Mouse (Mus musculus): ENCODE data around the gene Ptprz1. TPM values are rescaled to one million over a fixed set of nuclear protein-coding genes. Genes with fewer than 3 reads are reported as not detected.

Ptprz1 gene
- polyA plus RNA-seq, 1 experiment from 2014 or later, result 63.2 TPM

DNA sequence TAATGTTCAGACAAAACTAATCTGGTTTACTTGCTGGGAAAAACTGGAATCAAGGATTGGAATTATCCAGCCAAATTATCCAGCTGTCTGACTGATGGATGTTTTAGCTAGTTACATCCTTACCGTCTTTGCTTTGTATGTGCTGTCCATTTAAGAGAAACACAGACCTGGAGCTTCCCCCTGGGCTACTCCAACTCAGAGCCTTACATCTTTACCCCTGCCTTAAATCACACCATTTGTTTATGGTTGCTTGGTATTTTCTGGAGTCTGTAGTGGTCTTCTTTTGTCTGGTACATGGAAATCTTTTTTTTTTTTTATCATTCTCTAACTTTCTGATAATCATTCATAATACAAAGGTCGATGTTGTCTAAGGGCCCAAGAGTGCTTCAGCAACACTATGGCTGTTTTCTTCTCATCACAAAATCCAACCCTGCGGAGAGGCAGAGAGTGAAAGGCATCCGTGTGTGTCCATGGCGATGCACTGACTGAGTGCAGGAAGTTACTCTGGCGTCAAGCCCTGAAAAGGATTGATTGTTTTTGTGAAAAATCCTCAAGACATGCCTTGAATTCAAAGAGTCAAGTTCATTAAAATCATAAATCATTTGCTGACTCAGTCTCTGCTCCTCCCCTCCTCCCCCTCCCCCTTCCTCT, 34.1 kb downstream of the Ptprz1 start:
- H3K9ac ChIP-seq (replicated peaks; ENCODE audit: low read depth, low read length), result no peak overlapping the region
- no peaks in the 10 kb centered on the region for H3K36me3 ChIP-seq (ENCODE audit: control insufficient read depth, insufficient read depth, low read length)
- peaks cover 6% of the 10 kb centered on the region; the same call in 1 of the 2 replicates for H3K4me1 ChIP-seq (ENCODE audit: control insufficient read depth, insufficient read depth, low read length)
- WGBS, result 8% methylated on average over 6 of the region's 6 CpGs
- H3K4me3 ChIP-seq (ENCODE audit: low read depth, low read length), result no peak overlapping the region
- H3K27ac ChIP-seq (ENCODE audit: low read depth, low read length), result no peak overlapping the region
- no peak overlapping the region for H3K4me2 ChIP-seq (ENCODE audit: low read depth, low read length)
- no peaks in the 10 kb centered on the region for H3K9me3 ChIP-seq (ENCODE audit: control insufficient read depth, low read length)
- H3K27me3 ChIP-seq (ENCODE audit: control insufficient read depth, insufficient read depth, low read length), result no peaks in the 10 kb centered on the region
- ATAC-seq (ENCODE audit: low read depth), result peak; percentile 71

DNA sequence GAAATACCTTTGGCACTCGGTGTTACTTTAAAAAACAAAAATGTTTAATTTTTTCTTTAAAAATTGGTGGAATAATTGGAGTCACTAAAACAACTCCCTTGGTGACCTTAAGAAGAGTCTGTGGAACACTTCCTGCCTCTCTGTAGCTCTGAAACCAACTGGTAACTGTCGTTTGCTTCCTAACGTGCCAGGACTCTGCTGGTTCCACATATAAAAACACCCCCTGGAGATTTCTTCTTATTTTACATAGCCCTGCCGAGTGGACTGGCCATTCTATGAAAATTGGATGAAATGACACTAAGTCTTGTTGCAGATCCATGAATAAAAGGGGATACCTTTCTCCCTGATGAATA, 34.6 kb downstream of the Ptprz1 start:
- no peak overlapping the region for H3K4me2 ChIP-seq (ENCODE audit: low read depth, low read length)
- ATAC-seq (ENCODE audit: low read depth), result peak; percentile 28; the same call in 1 of the 2 replicates

DNA sequence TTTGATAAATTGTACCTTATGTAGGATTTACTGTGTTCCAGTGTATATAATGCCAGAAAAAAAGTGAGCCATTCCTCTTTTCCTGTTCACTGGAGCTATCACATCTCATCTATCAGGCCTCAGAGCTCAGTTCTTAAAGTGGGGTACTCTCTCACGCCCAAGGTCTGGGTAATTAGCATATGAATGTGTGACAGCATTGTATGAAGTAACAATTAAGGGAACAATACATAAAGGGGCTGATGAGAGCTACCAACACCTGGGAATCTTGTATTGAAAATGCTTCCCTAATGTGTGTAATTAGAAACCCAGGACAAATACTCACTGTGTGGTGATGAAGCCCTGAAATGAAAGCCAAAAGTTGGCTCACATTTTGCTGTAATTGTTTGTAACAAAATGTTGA, 47.6 kb downstream of the Ptprz1 start:
- ATAC-seq (ENCODE audit: low read depth), result peak; percentile 44; the same call in 1 of the 2 replicates
- H3K4me2 ChIP-seq (ENCODE audit: low read depth, low read length), result no peak overlapping the region
- H3K27ac ChIP-seq (ENCODE audit: low read depth, low read length), result no peak overlapping the region
- 5% methylated on average over 1 of the region's 1 CpGs for WGBS
- no peak overlapping the region for H3K4me3 ChIP-seq (ENCODE audit: low read depth, low read length)
- H3K9me3 ChIP-seq (ENCODE audit: control insufficient read depth, low read length), result no peaks in the 10 kb centered on the region
- no peak overlapping the region for H3K9ac ChIP-seq (replicated peaks; ENCODE audit: low read depth, low read length)
- no peaks in the 10 kb centered on the region for H3K4me1 ChIP-seq (ENCODE audit: control insufficient read depth, insufficient read depth, low read length)
- no peaks in the 10 kb centered on the region for H3K27me3 ChIP-seq (ENCODE audit: control insufficient read depth, insufficient read depth, low read length)
- no peaks in the 10 kb centered on the region for H3K36me3 ChIP-seq (ENCODE audit: control insufficient read depth, insufficient read depth, low read length)

More for the DNA sequence above, 34.6 kb downstream of the Ptprz1 start:
- H3K27ac ChIP-seq (ENCODE audit: low read depth, low read length), result no peak overlapping the region; the same call in 1 of the 2 replicates
- peaks cover 6% of the 10 kb centered on the region; the same call in 1 of the 2 replicates for H3K4me1 ChIP-seq (ENCODE audit: control insufficient read depth, insufficient read depth, low read length)
- no peaks in the 10 kb centered on the region for H3K27me3 ChIP-seq (ENCODE audit: control insufficient read depth, insufficient read depth, low read length)
- H3K4me3 ChIP-seq (ENCODE audit: low read depth, low read length), result no peak overlapping the region
- no peak overlapping the region for H3K9ac ChIP-seq (replicated peaks; ENCODE audit: low read depth, low read length)
- WGBS, result 14% methylated on average over 4 of the region's 4 CpGs
- no peaks in the 10 kb centered on the region for H3K36me3 ChIP-seq (ENCODE audit: control insufficient read depth, insufficient read depth, low read length)
- no peaks in the 10 kb centered on the region for H3K9me3 ChIP-seq (ENCODE audit: control insufficient read depth, low read length)

GRCm38 (mm10) chr6:22932768-22933265, 57.5 kb downstream of the Ptprz1 start:
- 74% methylated on average over 2 of the region's 2 CpGs for WGBS
- no peak overlapping the region for H3K9ac ChIP-seq (replicated peaks; ENCODE audit: low read depth, low read length)

GRCm38 (mm10) chr6:22937126-22937525, 61.8 kb downstream of the Ptprz1 start:
- H3K4me3 ChIP-seq (ENCODE audit: low read depth, low read length), result no peak overlapping the region
- no peaks in the 10 kb centered on the region for H3K36me3 ChIP-seq (ENCODE audit: control insufficient read depth, insufficient read depth, low read length)
- H3K27ac ChIP-seq (ENCODE audit: low read depth, low read length), result no peak overlapping the region
- no peak overlapping the region for H3K4me2 ChIP-seq (ENCODE audit: low read depth, low read length)
- WGBS, result 47% methylated on average over 4 of the region's 4 CpGs
- H3K9me3 ChIP-seq (ENCODE audit: control insufficient read depth, low read length), result no peaks in the 10 kb centered on the region
- H3K9ac ChIP-seq (replicated peaks; ENCODE audit: low read depth, low read length), result no peak overlapping the region
- H3K4me1 ChIP-seq (ENCODE audit: control insufficient read depth, insufficient read depth, low read length), result peaks cover 3% of the 10 kb centered on the region; the same call in 1 of the 2 replicates
- H3K27me3 ChIP-seq (ENCODE audit: control insufficient read depth, insufficient read depth, low read length), result no peaks in the 10 kb centered on the region
- ATAC-seq (ENCODE audit: low read depth), result no peak

More at GRCm38 (mm10) chr6:22932768-22933265, 57.5 kb downstream of the Ptprz1 start:
- ATAC-seq (ENCODE audit: low read depth), result no peak
- H3K36me3 ChIP-seq (ENCODE audit: control insufficient read depth, insufficient read depth, low read length), result no peaks in the 10 kb centered on the region
- H3K9me3 ChIP-seq (ENCODE audit: control insufficient read depth, low read length), result no peaks in the 10 kb centered on the region
- no peak overlapping the region for H3K4me3 ChIP-seq (ENCODE audit: low read depth, low read length)
- no peak overlapping the region for H3K27ac ChIP-seq (ENCODE audit: low read depth, low read length)
- H3K4me1 ChIP-seq (ENCODE audit: control insufficient read depth, insufficient read depth, low read length), result peaks cover 3% of the 10 kb centered on the region; the same call in 1 of the 2 replicates
- H3K27me3 ChIP-seq (ENCODE audit: control insufficient read depth, insufficient read depth, low read length), result no peaks in the 10 kb centered on the region
- no peak overlapping the region for H3K4me2 ChIP-seq (ENCODE audit: low read depth, low read length)

DNA sequence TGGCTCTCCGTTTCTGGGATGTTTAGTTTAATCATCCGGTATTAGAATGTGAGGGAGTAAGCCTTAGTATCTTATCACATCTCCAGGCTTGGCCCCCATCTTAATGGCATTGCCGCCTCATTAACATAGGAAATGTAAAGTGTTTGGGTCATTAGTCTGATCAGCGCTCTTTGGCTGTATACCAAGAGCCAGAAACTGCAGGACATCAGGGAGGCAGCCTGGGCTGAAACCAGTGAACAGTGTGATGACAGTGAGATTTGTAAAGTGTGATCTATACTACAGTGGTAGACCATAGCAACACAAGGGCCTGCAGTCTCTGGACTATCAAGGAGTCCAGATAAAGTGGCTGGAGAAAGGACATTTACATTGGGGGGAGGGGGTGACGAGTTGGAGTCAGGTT, 62.2 kb downstream of the Ptprz1 start:
- H3K9me3 ChIP-seq (ENCODE audit: control insufficient read depth, low read length), result no peaks in the 10 kb centered on the region
- H3K4me1 ChIP-seq (ENCODE audit: control insufficient read depth, insufficient read depth, low read length), result peaks cover 3% of the 10 kb centered on the region; the same call in 1 of the 2 replicates
- no peak overlapping the region for H3K4me3 ChIP-seq (ENCODE audit: low read depth, low read length)
- WGBS, result 39% methylated on average over 5 of the region's 5 CpGs
- H3K36me3 ChIP-seq (ENCODE audit: control insufficient read depth, insufficient read depth, low read length), result no peaks in the 10 kb centered on the region
- H3K27ac ChIP-seq (ENCODE audit: low read depth, low read length), result no peak overlapping the region
- H3K9ac ChIP-seq (replicated peaks; ENCODE audit: low read depth, low read length), result no peak overlapping the region
- ATAC-seq (ENCODE audit: low read depth), result peak; percentile 71
- H3K4me2 ChIP-seq (ENCODE audit: low read depth, low read length), result no peak overlapping the region
- H3K27me3 ChIP-seq (ENCODE audit: control insufficient read depth, insufficient read depth, low read length), result no peaks in the 10 kb centered on the region

DNA sequence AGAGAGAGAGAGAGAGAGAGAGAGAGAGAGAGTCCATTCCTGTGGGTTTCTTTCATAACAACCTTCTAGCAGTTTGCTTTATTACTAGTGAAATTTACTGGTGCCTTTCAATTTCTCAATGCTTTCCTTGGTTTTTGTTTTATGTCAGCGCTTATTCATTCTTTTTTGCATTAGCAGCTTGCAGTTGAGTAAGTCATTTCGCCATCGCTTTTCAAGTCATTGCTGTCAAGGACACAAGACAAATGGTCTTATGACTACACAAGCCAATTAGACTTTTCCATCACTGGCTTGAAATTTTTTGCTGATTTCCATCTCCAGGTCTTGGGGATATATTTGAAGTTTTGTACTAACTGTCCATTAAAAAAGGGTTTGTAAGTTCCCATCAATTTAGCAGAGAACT, 68.9 kb downstream of the Ptprz1 start:
- Histone ChIP-seq H3K9me3 (ENCODE audit: control insufficient read depth, low read length) (no peaks in the 10 kb centered on the region), H3K27ac (ENCODE audit: low read depth, low read length) (no peak overlapping the region), H3K9ac (replicated peaks; ENCODE audit: low read depth, low read length) (no peak overlapping the region), H3K36me3 (ENCODE audit: control insufficient read depth, insufficient read depth, low read length) (no peaks in the 10 kb centered on the region), H3K4me2 (ENCODE audit: low read depth, low read length) (no peak overlapping the region), H3K27me3 (ENCODE audit: control insufficient read depth, insufficient read depth, low read length) (no peaks in the 10 kb centered on the region), H3K4me1 (ENCODE audit: control insufficient read depth, insufficient read depth, low read length) (no peaks in the 10 kb centered on the region), H3K4me3 (ENCODE audit: low read depth, low read length) (no peak overlapping the region)
- no peak for ATAC-seq (ENCODE audit: low read depth)
- WGBS, result 86% methylated on average over 3 of the region's 3 CpGs

DNA sequence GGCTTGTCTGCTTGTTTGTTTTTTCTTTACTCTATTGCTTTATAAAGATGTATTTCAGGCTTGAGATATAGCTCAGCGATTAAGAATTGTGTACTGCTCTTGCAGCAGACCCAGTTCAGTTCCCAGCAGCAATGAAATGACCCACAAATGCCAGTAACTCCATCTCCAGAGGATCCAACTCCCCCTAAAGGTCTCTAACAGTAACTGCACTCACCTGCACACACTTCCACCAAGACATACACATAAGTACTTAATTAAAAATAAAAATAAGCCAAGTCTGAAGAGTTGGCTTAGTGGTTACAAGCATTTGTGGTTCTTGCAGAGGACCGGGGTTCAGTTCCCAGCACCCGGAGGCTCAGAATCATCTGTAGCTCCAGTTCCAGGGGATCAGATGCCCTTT, 88.1 kb downstream of the Ptprz1 start:
- ATAC-seq (ENCODE audit: low read depth), result no peak
- 93% methylated on average over 3 of the region's 3 CpGs for whole genome bisulfite sequencing

GRCm38 (mm10) chr6:22968073-22968472, 92.8 kb downstream of the Ptprz1 start:
- H3K4me2 ChIP-seq (ENCODE audit: low read depth, low read length), result no peak overlapping the region
- H3K27ac ChIP-seq (ENCODE audit: low read depth, low read length), result no peak overlapping the region
- no peaks in the 10 kb centered on the region for H3K9me3 ChIP-seq (ENCODE audit: control insufficient read depth, low read length)
- no peak overlapping the region for H3K9ac ChIP-seq (replicated peaks; ENCODE audit: low read depth, low read length)
- H3K27me3 ChIP-seq (ENCODE audit: control insufficient read depth, insufficient read depth, low read length), result no peaks in the 10 kb centered on the region
- no peak overlapping the region for H3K4me3 ChIP-seq (ENCODE audit: low read depth, low read length)
- no peaks in the 10 kb centered on the region for H3K36me3 ChIP-seq (ENCODE audit: control insufficient read depth, insufficient read depth, low read length)
- no peak for ATAC-seq (ENCODE audit: low read depth)
- WGBS, result 51% methylated on average over 2 of the region's 2 CpGs
- H3K4me1 ChIP-seq (ENCODE audit: control insufficient read depth, insufficient read depth, low read length), result no peaks in the 10 kb centered on the region

More for the DNA sequence above, 88.1 kb downstream of the Ptprz1 start:
- no peaks in the 10 kb centered on the region for H3K36me3 ChIP-seq (ENCODE audit: control insufficient read depth, insufficient read depth, low read length)
- H3K4me1 ChIP-seq (ENCODE audit: control insufficient read depth, insufficient read depth, low read length), result no peaks in the 10 kb centered on the region
- H3K4me2 ChIP-seq (ENCODE audit: low read depth, low read length), result no peak overlapping the region
- no peak overlapping the region for H3K4me3 ChIP-seq (ENCODE audit: low read depth, low read length)
- no peaks in the 10 kb centered on the region for H3K27me3 ChIP-seq (ENCODE audit: control insufficient read depth, insufficient read depth, low read length)
- H3K27ac ChIP-seq (ENCODE audit: low read depth, low read length), result no peak overlapping the region
- no peaks in the 10 kb centered on the region for H3K9me3 ChIP-seq (ENCODE audit: control insufficient read depth, low read length)
- H3K9ac ChIP-seq (replicated peaks; ENCODE audit: low read depth, low read length), result no peak overlapping the region
